Mouse (Mus musculus) lung, postnatal 0 days (tissue): ENCODE data around the gene Myo16.

Source experiments
- CTCF ChIP-seq: IDR thresholded peaks from 2 replicates; pipeline ENCODE4 v1.5.1; 2016; ENCODE audit warnings: antibody characterized with exemption, mild to moderate bottlenecking
- EP300 ChIP-seq: IDR thresholded peaks from 2 replicates; pipeline ENCODE4 v1.6.1; 2016; ENCODE audit warnings: antibody characterized with exemption, mild to moderate bottlenecking, control low read depth

GRCm38 (mm10) chr8:10548003-10548584, 394.4 kb downstream of the Myo16 start:
- no peak for TF ChIP-seq CTCF
- TF ChIP-seq EP300: no peak
